Mouse (Mus musculus) megakaryocyte, embryonic 14.5 days (primary cell): ENCODE data around the gene Ticam1. TPM values are rescaled to one million over a fixed set of nuclear protein-coding genes. Genes with fewer than 3 reads are reported as not detected.
A peak's percentile ranks its signal among the peaks of the same experiment; 100 is the strongest.

Experiments used
- H3K27me3 ChIP-seq: replicated peaks from 2 replicates; pipeline ENCODE3; 2012; ENCODE audit warnings: inconsistent platforms
- H3K36me3 ChIP-seq: replicated peaks from 2 replicates; pipeline ENCODE3; 2012; ENCODE audit warnings: low read length, inconsistent platforms, mixed read lengths
- H3K4me1 ChIP-seq: 2 replicates; pipeline ENCODE4 v1.6.1; 2012; ENCODE audit warnings: inconsistent platforms
- H3K4me3 ChIP-seq: replicated peaks from 2 replicates; pipeline ENCODE3; 2012; ENCODE audit warnings: moderate library complexity, mild to moderate bottlenecking, inconsistent platforms
- H3K9me3 ChIP-seq: 2 replicates; pipeline ENCODE4 v1.6.1; 2012; ENCODE audit warnings: inconsistent platforms
- FLI1 ChIP-seq: IDR thresholded peaks from 2 replicates; pipeline ENCODE4 v1.6.1; 2012; ENCODE audit warnings: low read length, inconsistent platforms, mixed read lengths
- GATA1 ChIP-seq: IDR thresholded peaks from 3 replicates; pipeline ENCODE4 v1.6.1; 2012; ENCODE audit warnings: mixed read lengths, low read length, inconsistent platforms, borderline replicate concordance
- polyA plus RNA-seq: library from polyadenylated mRNA; stranded (reverse); fragments of >175 nt; gene quantifications from 2 replicates; pipeline ENCODE4 v1.2.3, GENCODE M21; 2012; ENCODE audit warnings: low replicate concordance; ENCODE audit not compliant: insufficient read depth

Ticam1 gene
- polyA plus RNA-seq: 13.7 and 27.2 TPM in 2 replicates

- peaks cover 76% of the 10 kb centered on the region for H3K4me1 ChIP-seq
- no peak for TF ChIP-seq FLI1
- TF ChIP-seq GATA1: peak; percentile 86
- peaks cover 63% of the 10 kb centered on the region for H3K36me3 ChIP-seq
- H3K4me3 ChIP-seq: peak within 1 kb of the TSS; percentile 98
- no peaks in the 10 kb centered on the region for H3K27me3 ChIP-seq
- no peaks in the 10 kb centered on the region for H3K9me3 ChIP-seq
Observed at GRCm38 (mm10) chr17:56276643-56277566, at the start of gene Ticam1. TSS of gene Ticam1 (minus strand) at chr17:56276786.

- TF ChIP-seq GATA1 (no peak), FLI1 (no peak)
- H3K4me1 ChIP-seq: peaks cover 53% of the 10 kb centered on the region
Observed at GRCm38 (mm10) chr17:56325450-56326152, 49.0 kb upstream of the Ticam1 start, which contains the start of gene Kdm4b. TSS of gene Kdm4b (plus strand) at chr17:56326062.

GRCm38 (mm10) chr17:56324419-56324818, 47.8 kb upstream of the Ticam1 start:
- Histone ChIP-seq H3K9me3 (no peaks in the 10 kb centered on the region), H3K27me3 (no peaks in the 10 kb centered on the region), H3K36me3 (peaks cover 43% of the 10 kb centered on the region), H3K4me3 (peak overlapping the region; percentile 42), H3K4me1 (peaks cover 41% of the 10 kb centered on the region)
- TF ChIP-seq GATA1 (no peak), FLI1 (no peak)

More at GRCm38 (mm10) chr17:56325450-56326152, 49.0 kb upstream of the Ticam1 start, which contains the start of gene Kdm4b:
- peaks cover 38% of the 10 kb centered on the region for H3K36me3 ChIP-seq
- H3K9me3 ChIP-seq: no peaks in the 10 kb centered on the region
- peak within 1 kb of the TSS; percentile 96 for H3K4me3 ChIP-seq
- H3K27me3 ChIP-seq: no peaks in the 10 kb centered on the region

- Histone ChIP-seq H3K4me3 (no peak overlapping the region), H3K36me3 (peaks cover 87% of the 10 kb centered on the region), H3K9me3 (no peaks in the 10 kb centered on the region), H3K27me3 (no peaks in the 10 kb centered on the region), H3K4me1 (peaks cover 51% of the 10 kb centered on the region)
- TF ChIP-seq FLI1: no peak
- no peak for TF ChIP-seq GATA1
Observed at GRCm38 (mm10) chr17:56309191-56309945, 32.8 kb upstream of the Ticam1 start.

GRCm38 (mm10) chr17:56308088-56308487, 31.5 kb upstream of the Ticam1 start:
- peaks cover 59% of the 10 kb centered on the region for H3K4me1 ChIP-seq
- H3K36me3 ChIP-seq: peaks cover 74% of the 10 kb centered on the region
- H3K4me3 ChIP-seq: no peak overlapping the region
- no peaks in the 10 kb centered on the region for H3K9me3 ChIP-seq
- H3K27me3 ChIP-seq: no peaks in the 10 kb centered on the region
- no peak for TF ChIP-seq FLI1
- TF ChIP-seq GATA1: no peak

- Histone ChIP-seq H3K4me1 (peaks cover 68% of the 10 kb centered on the region), H3K4me3 (no peak overlapping the region), H3K9me3 (no peaks in the 10 kb centered on the region), H3K27me3 (no peaks in the 10 kb centered on the region), H3K36me3 (peaks cover 53% of the 10 kb centered on the region)
- TF ChIP-seq FLI1 (no peak), GATA1 (no peak)
Observed at GRCm38 (mm10) chr17:56305826-56306225, 29.2 kb upstream of the Ticam1 start.

- H3K27me3 ChIP-seq: peaks cover under 1% of the 10 kb centered on the region
- TF ChIP-seq GATA1: no peak
- TF ChIP-seq FLI1: no peak
- H3K9me3 ChIP-seq: no peaks in the 10 kb centered on the region
- H3K4me3 ChIP-seq: peak overlapping the region; percentile 95
- H3K4me1 ChIP-seq: peaks cover 64% of the 10 kb centered on the region
- peaks cover 46% of the 10 kb centered on the region for H3K36me3 ChIP-seq
Observed at GRCm38 (mm10) chr17:56305156-56305555, 28.6 kb upstream of the Ticam1 start.

- peaks cover 42% of the 10 kb centered on the region for H3K36me3 ChIP-seq
- H3K9me3 ChIP-seq: no peaks in the 10 kb centered on the region
- H3K4me3 ChIP-seq: peak overlapping the region; percentile 95
- H3K4me1 ChIP-seq: peaks cover 64% of the 10 kb centered on the region
- TF ChIP-seq FLI1: no peak
- TF ChIP-seq GATA1: no peak
- peaks cover 2% of the 10 kb centered on the region for H3K27me3 ChIP-seq
Observed at GRCm38 (mm10) chr17:56304718-56305117, 28.1 kb upstream of the Ticam1 start.
